Mouse (Mus musculus) midbrain, embryonic 13.5 days (tissue): ENCODE measurements around the gene Nos1ap. TPM values are rescaled to one million over a fixed set of nuclear protein-coding genes. Genes with fewer than 3 reads are reported as not detected.
A peak's percentile ranks its signal among the peaks of the same experiment; 100 is the strongest.

Experiments used
- ATAC-seq: fragments of 200-750 bp; cut with Nextera tagmentation; 2 replicates; pipeline ENCODE4 v1.8.0; 2017; ENCODE audit warnings: mild to moderate bottlenecking, moderate TSS enrichment, moderate library complexity
- H3K27ac ChIP-seq: fragments of 300-500 bp; sonication (generic); 2 replicates; pipeline ENCODE4 v1.5.1; 2015; ENCODE audit warnings: inconsistent platforms, mild to moderate bottlenecking, moderate library complexity
- H3K27me3 ChIP-seq: fragments of 300-500 bp; sonication (generic); 2 replicates; pipeline ENCODE4 v1.6.1; 2015; ENCODE audit warnings: mild to moderate bottlenecking, inconsistent platforms
- H3K36me3 ChIP-seq: fragments of 300-500 bp; sonication (generic); 2 replicates; pipeline ENCODE4 v1.6.1; 2015; ENCODE audit warnings: mild to moderate bottlenecking, inconsistent platforms
- H3K4me1 ChIP-seq: fragments of 300-500 bp; sonication (generic); replicated peaks from 2 replicates; pipeline ENCODE4 v1.6.1; 2015; ENCODE audit warnings: inconsistent platforms
- H3K4me2 ChIP-seq: fragments of 300-500 bp; sonication (generic); replicated peaks from 2 replicates; pipeline ENCODE4 v1.6.1; 2015; ENCODE audit warnings: moderate library complexity, mild to moderate bottlenecking, inconsistent platforms
- H3K4me3 ChIP-seq: fragments of 300-500 bp; sonication (generic); replicated peaks from 2 replicates; pipeline ENCODE4 v1.5.1; 2015; ENCODE audit warnings: mild to moderate bottlenecking, inconsistent platforms
- H3K9ac ChIP-seq: fragments of 300-500 bp; sonication (generic); replicated peaks from 2 replicates; pipeline ENCODE4 v1.6.1; 2015; ENCODE audit warnings: mild to moderate bottlenecking, inconsistent platforms
- H3K9me3 ChIP-seq: fragments of 300-500 bp; sonication (generic); 2 replicates; pipeline ENCODE4 v1.6.1; 2016; ENCODE audit warnings: mild to moderate bottlenecking, inconsistent platforms
- WGBS: fragments of 180-500 bp; shearing (Covaris S2); methylation state at CpG from one replicate; pipeline ENCODE4 v1.1.7; 2015; 5-methylcytosine and 5-hydroxymethylcytosine counted together
- polyA plus RNA-seq: library from polyadenylated mRNA; unstranded; fragments of >200 nt; fragmentation: Nextera tagmentation; extraction: Ambion mirVana; gene quantifications from 2 replicates; pipeline ENCODE4 v1.2.1, GENCODE M21; 2015

Nos1ap gene
- polyA plus RNA-seq, 1 experiment from 2014 or later, result 17.2 TPM

GRCm38 (mm10) chr1:170293257-170293656 is 296.4 kb downstream of the Nos1ap start:
- H3K36me3 ChIP-seq, result no peaks in the 10 kb centered on the region
- no peaks in the 10 kb centered on the region for H3K9me3 ChIP-seq
- H3K27me3 ChIP-seq, result no peaks in the 10 kb centered on the region
- no peak overlapping the region for H3K27ac ChIP-seq
- H3K4me1 ChIP-seq, result peaks cover 7% of the 10 kb centered on the region; the same call in 1 of the 2 replicates
- WGBS, result 64% methylated on average over 5 of the region's 5 CpGs
- no peak overlapping the region for H3K4me3 ChIP-seq
- no peak overlapping the region for H3K9ac ChIP-seq
- H3K4me2 ChIP-seq, result no peak overlapping the region
- ATAC-seq, result no peak

- Histone ChIP-seq H3K27me3 (no peaks in the 10 kb centered on the region), H3K4me2 (0 out of 2 replicates have a peak overlapping the region, but pooled peaks have one; percentile 17), H3K4me3 (no peak overlapping the region), H3K4me1 (peaks cover 7% of the 10 kb centered on the region; the same call in 1 of the 2 replicates), H3K27ac (no peak overlapping the region), H3K36me3 (no peaks in the 10 kb centered on the region), H3K9ac (no peak overlapping the region), H3K9me3 (no peaks in the 10 kb centered on the region)
- WGBS, result 33% methylated on average over 9 of the region's 9 CpGs
- ATAC-seq, result peak; percentile 68
Observed at GRCm38 (mm10) chr1:170292239-170292951, 297.3 kb downstream of the Nos1ap start.

GRCm38 (mm10) chr1:170282415-170283129 is 307.1 kb downstream of the Nos1ap start:
- Histone ChIP-seq H3K36me3 (no peaks in the 10 kb centered on the region), H3K4me2 (no peak overlapping the region), H3K4me3 (no peak overlapping the region), H3K9ac (no peak overlapping the region), H3K9me3 (no peaks in the 10 kb centered on the region), H3K4me1 (no peaks in the 10 kb centered on the region), H3K27ac (no peak overlapping the region), H3K27me3 (no peaks in the 10 kb centered on the region)
- ATAC-seq, result no peak
- 76% methylated on average over 4 of the region's 4 CpGs for WGBS

- ATAC-seq, result no peak
- 84% methylated on average over 3 of the region's 3 CpGs for WGBS
- no peak within 1 kb of the TSS for H3K4me2 ChIP-seq
Observed at GRCm38 (mm10) chr1:170277016-170277415, 312.6 kb downstream of the Nos1ap start, which contains the start of gene Sh2d1b1. TSS of gene Sh2d1b1 (plus strand) at chr1:170277320.

GRCm38 (mm10) chr1:170273252-170273651 is 316.4 kb downstream of the Nos1ap start:
- Histone ChIP-seq H3K4me3 (no peak overlapping the region), H3K4me2 (no peak overlapping the region), H3K9ac (no peak overlapping the region), H3K4me1 (no peaks in the 10 kb centered on the region), H3K9me3 (no peaks in the 10 kb centered on the region), H3K27ac (no peak overlapping the region), H3K27me3 (no peaks in the 10 kb centered on the region), H3K36me3 (no peaks in the 10 kb centered on the region)
- no peak for ATAC-seq

More at GRCm38 (mm10) chr1:170277016-170277415, 312.6 kb downstream of the Nos1ap start, which contains the start of gene Sh2d1b1:
- Histone ChIP-seq H3K9ac (no peak within 1 kb of the TSS), H3K27me3 (no peaks in the 10 kb centered on the region), H3K27ac (no peak within 1 kb of the TSS), H3K4me3 (no peak within 1 kb of the TSS), H3K9me3 (no peaks in the 10 kb centered on the region), H3K36me3 (no peaks in the 10 kb centered on the region), H3K4me1 (no peaks in the 10 kb centered on the region)

- WGBS, result 93% methylated on average over 4 of the region's 4 CpGs
- no peak for ATAC-seq
- Histone ChIP-seq H3K9ac (no peak overlapping the region), H3K4me2 (no peak overlapping the region), H3K27me3 (no peaks in the 10 kb centered on the region), H3K27ac (no peak overlapping the region), H3K4me1 (no peaks in the 10 kb centered on the region), H3K4me3 (no peak overlapping the region), H3K9me3 (peaks cover 5% of the 10 kb centered on the region; the same call in 1 of the 2 replicates), H3K36me3 (no peaks in the 10 kb centered on the region)
Observed at GRCm38 (mm10) chr1:170270696-170271095, 319.0 kb downstream of the Nos1ap start.

GRCm38 (mm10) chr1:170270281-170270680 is 319.4 kb downstream of the Nos1ap start:
- Histone ChIP-seq H3K4me1 (no peaks in the 10 kb centered on the region), H3K27me3 (no peaks in the 10 kb centered on the region), H3K4me3 (no peak overlapping the region), H3K9me3 (peaks cover 5% of the 10 kb centered on the region; the same call in 1 of the 2 replicates), H3K27ac (no peak overlapping the region), H3K9ac (no peak overlapping the region), H3K36me3 (no peaks in the 10 kb centered on the region), H3K4me2 (no peak overlapping the region)
- ATAC-seq, result no peak
- WGBS, result 85% methylated on average over 6 of the region's 6 CpGs

- H3K9me3 ChIP-seq, result no peaks in the 10 kb centered on the region
- H3K27ac ChIP-seq, result 0 out of 2 replicates have a peak overlapping the region, but pooled peaks have one; percentile 51
- H3K36me3 ChIP-seq, result no peaks in the 10 kb centered on the region
- peaks cover 7% of the 10 kb centered on the region for H3K4me1 ChIP-seq
- H3K4me2 ChIP-seq, result peak overlapping the region; percentile 75
- peak overlapping the region; percentile 58 for H3K4me3 ChIP-seq
- WGBS, result 1% methylated on average over 32 of the region's 32 CpGs
- H3K27me3 ChIP-seq, result peaks cover 13% of the 10 kb centered on the region
- ATAC-seq, result peak; percentile 100
- peak overlapping the region; percentile 76 for H3K9ac ChIP-seq
Observed at GRCm38 (mm10) chr1:170255560-170255910, 334.1 kb downstream of the Nos1ap start.

GRCm38 (mm10) chr1:170254893-170255559 is 334.6 kb downstream of the Nos1ap start:
- H3K4me2 ChIP-seq, result peak overlapping the region; percentile 75
- no peaks in the 10 kb centered on the region for H3K9me3 ChIP-seq
- H3K9ac ChIP-seq, result peak overlapping the region; percentile 76
- no peaks in the 10 kb centered on the region for H3K36me3 ChIP-seq
- peaks cover 7% of the 10 kb centered on the region for H3K4me1 ChIP-seq
- 20% methylated on average over 30 of the region's 30 CpGs for WGBS
- H3K4me3 ChIP-seq, result peak overlapping the region; percentile 58
- H3K27me3 ChIP-seq, result peaks cover 15% of the 10 kb centered on the region
- 0 out of 2 replicates have a peak overlapping the region, but pooled peaks have one; percentile 51 for H3K27ac ChIP-seq
- ATAC-seq, result peak; percentile 96

Other genes starting within 250 kb of the Nos1ap start
- 3.8 and 4.3 TPM in 2 replicates for gene Olfml2b, start 54.7 kb upstream of the Nos1ap start, polyA plus RNA-seq